Mouse (Mus musculus) left cerebral cortex, postnatal 10 days (tissue): ENCODE data around the gene Pde4dip. TPM values are rescaled to one million over a fixed set of nuclear protein-coding genes. Genes with fewer than 3 reads are reported as not detected.
A peak's percentile ranks its signal among the peaks of the same experiment; 100 is the strongest.

Experiments
- DNase-seq, 2 experiments: peaks; one replicate each; pipeline ENCODE4 v3.0.0; 2021 to 2022; ENCODE audit warnings: low spot score in 2 of 2, mixed read lengths in 1 of 2; ENCODE audit errors: extremely low spot score in 1 of 2
- intact Hi-C: fragments of 180-260 bp; cut with DNase I; formaldehyde crosslinking; loops from one replicate; pipeline ENCODE4 v1.15.1; 2025
- total RNA-seq, 2 experiments: library from RNA; stranded (reverse); gene quantifications; 2 replicates each; pipeline ENCODE4 v1.2.3; 2021

Gene Pde4dip
- total RNA-seq, 2 experiments from 2014 or later = 235 to 254 TPM

DNA sequence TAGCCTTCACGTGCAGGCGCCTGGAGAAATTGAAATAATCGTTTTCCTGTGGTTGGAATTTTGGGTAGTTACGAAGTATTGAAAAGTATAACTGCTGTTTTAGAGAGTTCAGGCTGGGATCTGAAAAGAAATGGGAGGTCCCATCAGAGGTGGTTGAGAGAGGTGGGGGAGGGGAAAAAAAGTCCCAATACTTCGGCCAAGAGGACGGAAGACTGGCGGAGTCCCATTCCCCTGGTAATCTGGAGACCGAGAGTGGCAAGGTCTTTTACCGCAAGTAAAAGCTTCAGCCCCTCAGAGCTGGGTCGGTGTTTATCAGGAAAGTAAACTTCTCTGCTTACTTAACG is 206.4 kb downstream of the Pde4dip start:
- intact Hi-C loops = loop anchor here (5.0 kb wide), 1 partner anchor 195 kb away; no protein-coding TSS in a partner anchor

DNA sequence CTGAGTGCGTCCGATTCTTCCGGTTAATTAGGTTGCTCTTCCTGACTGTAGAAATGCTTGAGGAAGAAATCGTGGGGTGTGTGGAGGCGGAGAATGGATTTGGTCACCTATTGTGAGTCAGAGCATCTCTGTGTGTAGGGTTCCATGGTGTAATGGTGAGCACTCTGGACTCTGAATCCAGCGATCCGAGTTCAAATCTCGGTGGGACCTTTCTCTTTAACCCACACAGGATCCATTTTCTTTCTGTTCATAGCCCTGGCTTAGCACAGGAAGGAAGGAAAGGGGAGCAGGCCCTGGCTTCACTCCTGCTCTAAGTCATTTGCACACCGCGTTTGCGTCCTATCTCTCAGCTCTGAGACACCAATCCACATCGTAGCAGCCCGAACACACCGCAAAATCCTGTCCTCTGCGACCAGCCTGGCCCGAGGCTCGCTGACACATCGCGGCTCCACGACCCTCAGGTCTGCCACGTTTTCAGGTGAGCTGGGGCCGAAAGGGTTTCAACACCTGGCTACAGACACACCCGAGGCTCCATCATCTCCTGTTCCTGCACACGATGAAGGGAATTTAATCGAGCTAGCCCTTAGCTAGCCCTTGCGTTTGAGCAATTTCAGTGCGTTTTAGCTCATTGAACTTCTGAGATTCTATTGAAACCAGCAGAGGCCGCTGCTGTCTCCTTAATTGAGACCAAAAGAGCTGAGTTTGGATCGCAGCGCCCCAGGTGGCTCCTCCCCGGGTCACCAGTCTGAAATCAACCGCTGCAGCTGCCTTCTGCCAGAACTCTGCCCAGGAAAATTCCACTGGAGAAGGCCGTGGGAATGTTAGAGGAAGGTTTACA is 207.0 kb downstream of the Pde4dip start:
- intact Hi-C loops = loop anchor here (5.0 kb wide), 1 partner anchor 196 kb away; no protein-coding TSS in a partner anchor
- peak; percentile 67 to 78 for DNase-seq

More for the DNA sequence above, 206.4 kb downstream of the Pde4dip start:
- no peak for DNase-seq

DNA sequence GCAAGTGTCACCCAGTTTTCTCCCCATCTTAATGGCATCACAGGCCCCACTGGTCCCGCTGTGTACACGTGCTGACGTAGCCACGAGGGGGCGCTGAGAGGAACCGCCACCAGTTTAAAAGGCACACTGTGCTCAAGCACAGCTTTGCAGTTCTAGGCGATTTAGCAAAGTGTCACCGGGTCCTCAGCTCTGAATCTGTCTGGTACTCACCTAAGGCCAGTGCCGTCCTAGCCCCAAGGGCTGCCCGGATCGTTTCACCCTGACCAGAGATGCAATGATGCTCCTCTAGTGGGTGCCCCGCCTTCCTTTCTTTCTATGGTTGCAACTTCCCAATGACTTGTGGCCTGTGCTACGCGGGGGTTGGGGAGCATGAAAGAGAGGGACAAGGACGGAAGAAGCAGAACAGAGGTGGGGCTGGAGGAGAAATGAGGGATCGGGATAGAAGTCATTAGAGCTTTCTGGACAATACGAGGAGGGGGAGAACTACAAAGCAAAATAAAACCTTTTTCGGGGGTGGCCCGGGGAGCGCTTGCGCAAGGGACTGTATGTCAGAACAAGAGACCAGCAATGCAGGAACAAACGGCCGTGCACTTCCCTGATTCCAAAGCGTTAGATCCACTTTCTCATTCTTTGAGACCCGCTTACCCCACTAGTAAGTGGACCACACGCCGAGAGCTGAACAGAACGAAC is 207.7 kb downstream of the Pde4dip start:
- intact Hi-C loops = loop anchor here (5.0 kb wide), 1 partner anchor 197 kb away; no protein-coding TSS in a partner anchor
- peak in 1 of 2 experiments; percentile 82 for DNase-seq

DNA sequence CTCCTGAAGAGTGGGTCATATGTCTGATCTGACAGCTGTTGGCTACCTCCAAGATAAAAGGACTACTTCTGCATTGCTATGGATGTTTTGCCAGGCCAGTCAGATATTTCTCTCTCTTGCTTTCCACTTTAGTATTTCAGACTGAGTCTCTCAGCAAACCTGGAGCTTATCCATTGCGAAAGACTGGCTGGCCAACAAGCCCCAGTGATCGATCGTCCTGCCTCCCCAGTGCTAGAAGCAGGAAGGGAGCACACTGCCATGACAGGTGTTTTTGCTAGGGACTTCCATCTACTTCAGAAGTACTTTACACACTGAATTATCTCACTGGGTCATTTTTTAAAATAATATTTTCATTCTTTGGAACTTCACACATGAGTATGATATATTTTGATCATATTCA is 210.1 kb downstream of the Pde4dip start:
- DNase-seq = no peak
- intact Hi-C loops = no loop called here

DNA sequence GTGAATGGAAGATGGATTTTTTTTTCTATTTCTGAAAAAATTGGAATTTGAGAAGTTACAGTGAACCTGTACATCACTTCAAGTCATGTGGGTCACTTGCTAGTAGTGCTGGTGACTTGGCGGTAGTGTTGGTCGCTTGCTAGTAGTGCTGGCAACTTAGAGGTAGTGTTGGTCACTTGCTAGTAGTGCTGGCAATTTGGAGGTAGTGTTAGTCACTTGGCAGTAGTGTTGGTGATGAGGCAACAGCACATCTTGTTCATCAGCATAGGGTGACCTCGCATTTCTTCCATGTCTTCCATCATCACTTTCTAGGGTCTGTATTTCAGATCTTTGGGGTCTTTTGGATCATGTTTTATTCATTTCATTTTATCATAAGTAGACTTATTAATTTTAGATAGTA is 212.4 kb downstream of the Pde4dip start:
- intact Hi-C loops = no loop called here
- no peak for DNase-seq

DNA sequence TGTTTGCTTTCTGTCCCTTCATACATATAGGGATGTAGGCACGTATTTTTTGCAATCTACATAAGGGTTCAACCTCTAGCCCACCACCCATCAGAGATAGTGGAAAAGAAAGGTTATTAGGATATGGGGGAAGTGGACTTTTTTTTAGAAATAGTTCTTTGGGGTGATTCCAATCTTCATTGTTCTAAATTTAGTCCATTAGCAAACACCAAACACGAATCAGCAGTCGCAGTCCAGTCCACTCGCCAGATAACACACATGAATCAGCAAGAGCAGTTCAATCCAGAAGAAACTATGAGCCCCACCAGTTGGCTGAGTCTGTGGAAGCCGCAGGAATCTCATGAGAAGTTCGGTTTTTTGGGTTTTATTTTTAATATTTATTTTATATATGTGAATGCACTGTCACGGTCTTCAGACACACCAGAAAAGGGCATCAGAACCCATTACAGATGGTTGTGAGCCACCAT is 213.8 kb downstream of the Pde4dip start, which contains the start of gene Gm17651:
Gene Gm17651, minus strand, starts transcription at position 51 of the 467 bp plus-strand sequence.
- DNase-seq = no peak
- intact Hi-C loops = no loop called here

DNA sequence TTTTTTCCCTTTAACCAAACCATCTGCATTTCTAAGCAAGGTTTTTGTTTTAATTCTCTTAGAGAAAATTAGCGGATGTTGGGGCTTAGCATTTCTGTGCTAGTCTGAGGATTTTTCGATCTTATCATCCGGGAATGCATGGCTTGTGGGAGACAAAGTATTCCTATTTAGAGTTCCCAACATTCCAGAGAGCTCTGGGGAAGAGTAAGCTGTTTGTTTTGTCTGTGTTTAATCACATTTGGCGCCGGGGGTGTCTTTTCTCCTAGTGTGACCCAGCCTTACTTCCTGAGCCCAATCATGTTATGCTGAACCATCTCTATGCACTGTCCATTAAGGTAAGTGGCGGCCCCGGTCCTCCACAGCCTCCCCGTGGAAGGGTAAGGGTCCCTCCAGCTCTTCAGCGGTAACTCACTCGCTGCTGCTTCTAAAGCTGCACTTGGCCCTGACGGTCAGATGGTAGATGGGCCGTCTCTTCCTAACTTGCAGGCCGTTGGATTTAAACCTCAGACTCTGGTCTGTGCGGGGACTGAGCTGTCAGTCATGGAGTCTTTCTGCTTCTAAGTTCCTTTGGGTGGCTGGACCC is 221.3 kb downstream of the Pde4dip start:
- no peak for DNase-seq
- intact Hi-C loops = no loop called here

DNA sequence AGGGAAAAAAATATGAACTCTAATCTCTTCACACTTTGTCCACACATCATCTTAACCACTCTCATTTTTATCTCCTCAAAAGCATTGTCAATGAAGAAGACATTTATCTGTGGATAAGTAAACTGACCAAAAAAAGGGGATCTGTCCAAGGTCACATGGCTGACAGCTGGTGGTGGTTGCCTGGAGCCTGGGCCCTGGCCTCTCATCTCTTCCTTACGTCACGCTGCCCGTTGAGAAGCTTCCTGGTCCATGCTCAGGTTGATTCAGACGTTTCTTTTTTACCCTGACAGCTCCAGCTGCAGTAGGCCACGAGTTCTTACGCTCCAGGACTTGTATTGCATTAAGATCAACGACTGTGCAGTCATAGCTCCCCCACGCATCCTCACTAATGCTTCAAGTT is 222.4 kb downstream of the Pde4dip start:
- intact Hi-C loops = no loop called here
- DNase-seq = no peak

DNA sequence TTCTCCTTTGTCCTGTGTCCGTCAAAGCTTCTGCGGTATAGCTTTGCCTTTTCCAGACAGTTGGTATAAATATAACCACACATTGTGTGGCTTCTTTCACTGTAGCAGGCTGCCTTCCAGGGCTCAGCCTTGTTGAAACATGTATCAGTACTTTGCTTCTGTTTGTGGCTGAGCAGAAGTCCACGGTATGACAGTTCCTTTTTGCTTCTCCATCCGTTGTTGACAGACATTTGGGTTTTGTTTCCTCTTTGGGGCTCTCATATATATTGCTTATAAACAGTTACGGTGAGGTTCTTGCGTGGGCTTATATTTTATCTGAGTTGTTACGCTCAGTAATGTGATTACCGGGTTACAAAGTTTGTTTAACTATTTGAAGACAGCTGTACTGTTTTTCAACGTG is 223.0 kb downstream of the Pde4dip start:
- no peak for DNase-seq
- intact Hi-C loops = no loop called here

DNA sequence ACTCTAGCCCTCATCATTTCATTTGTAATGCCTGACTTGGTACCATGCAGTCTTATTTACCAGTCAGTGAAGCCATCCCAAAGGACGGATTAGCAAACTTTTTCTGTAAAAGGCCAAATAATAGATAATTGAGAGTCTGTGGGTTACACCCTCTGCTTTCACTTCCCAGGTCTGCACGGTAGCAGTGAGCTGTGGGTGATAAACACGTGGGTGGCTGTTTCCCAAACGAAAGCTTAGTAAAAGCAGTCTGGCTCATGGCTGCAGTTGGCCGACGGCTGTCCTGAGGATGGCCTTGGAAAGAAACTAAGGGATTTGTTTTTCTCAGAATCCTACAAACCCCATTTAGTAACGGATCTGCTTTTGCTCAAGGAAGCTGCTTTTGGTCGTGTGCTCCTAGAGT is 227.3 kb downstream of the Pde4dip start:
- intact Hi-C loops = no loop called here
- DNase-seq = no peak

DNA sequence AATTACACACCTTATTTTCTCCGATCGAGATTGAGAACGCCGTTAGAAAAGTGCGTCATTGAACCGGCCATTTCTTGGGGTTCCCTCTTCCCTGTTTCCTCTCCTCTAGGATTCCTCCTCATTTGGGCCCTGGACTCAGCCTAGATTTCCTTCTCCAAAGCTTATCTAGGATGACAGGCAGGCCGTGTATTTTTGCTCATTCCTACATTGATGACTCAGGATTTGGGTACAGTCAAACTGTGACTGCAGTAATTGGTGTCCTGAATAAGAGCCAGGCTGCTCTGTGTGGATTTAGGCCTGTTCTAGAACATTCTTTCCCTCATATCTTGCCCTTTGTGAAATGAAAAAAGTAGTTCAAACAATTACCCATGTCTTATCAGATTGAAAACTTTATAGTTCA is 228.8 kb downstream of the Pde4dip start:
- intact Hi-C loops = loop anchor here (5.0 kb wide), 1 partner anchor 47 kb away; the partner anchor contains the start of gene Chd1l
- no peak for DNase-seq

DNA sequence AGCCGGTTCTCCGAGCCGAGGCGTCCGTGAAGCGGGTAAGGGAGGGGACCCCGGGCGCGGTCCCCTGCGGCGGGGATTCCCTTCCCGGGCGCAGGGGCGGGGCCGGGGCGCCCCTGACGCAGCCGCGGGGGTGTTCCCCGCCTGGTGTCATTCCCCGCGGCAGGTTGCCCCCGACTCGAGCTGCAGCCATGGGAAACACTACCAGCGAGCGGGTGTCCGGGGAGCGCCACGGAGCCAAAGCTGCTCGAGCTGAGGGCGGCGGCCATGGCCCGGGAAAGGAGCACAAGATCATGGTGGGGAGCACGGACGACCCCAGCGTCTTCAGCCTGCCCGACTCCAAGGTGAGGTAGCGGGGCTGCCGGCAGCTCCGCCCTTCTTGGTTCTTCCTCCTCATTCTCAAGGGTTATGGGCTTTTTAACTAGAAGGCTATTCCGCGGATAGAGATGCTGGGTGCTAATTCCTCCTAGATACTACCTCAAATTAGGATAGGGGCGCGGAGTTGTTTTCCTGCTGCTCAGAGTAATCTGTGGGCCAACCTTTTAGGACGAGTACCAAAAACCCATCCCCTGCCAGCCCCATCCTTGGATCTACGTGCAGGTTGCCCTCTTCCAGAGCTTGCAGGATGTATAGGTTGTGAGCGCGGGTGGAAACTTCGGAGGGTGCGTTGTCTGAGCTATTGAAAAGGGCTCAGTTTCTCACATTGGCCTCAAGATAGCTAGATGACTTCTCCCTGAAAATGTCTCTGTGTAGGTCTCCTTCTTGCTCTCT is 229.9 kb downstream of the Pde4dip start:
- intact Hi-C loops = loop anchor here (5.0 kb wide), 1 partner anchor 46 kb away; the partner anchor contains the start of gene Chd1l
- DNase-seq = no peak

DNA sequence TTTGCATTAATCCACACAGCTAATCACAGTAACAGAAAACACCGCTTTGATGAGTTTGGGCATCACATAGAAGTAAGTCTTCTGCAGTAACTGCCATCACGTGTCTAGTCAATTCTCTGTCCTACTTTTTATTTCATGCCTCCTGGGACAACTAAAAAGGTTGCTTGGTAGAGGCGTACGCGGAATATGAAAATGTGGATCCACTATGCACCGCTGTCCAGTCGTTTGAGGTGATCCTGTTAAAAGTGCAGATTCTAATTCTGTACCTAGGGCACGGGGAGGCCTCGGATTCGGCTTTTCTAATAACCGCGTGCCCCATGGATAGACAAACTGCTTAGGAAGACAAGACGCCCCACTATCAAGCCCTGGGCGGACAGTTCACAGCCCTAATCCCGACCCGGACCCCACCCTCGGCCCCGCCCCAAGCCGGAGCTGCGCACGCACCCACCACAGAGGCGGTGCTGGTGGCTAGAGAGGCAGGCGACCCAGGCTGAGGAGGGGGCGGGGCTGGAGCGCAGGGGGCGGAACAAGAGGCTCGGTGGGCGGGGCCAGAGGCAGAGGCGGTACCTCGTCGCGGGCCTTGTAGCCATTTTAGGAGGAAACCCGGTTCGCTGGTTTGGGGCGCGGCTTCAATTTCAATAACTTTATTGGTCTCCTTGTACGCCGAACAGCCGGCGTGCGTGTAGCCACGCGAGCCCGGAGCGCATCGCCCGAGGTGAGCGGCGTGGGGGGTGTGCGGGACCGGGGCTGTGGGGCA is 230.7 kb downstream of the Pde4dip start, which contains the start of gene Prkab2:
Gene Prkab2, plus strand, starts transcription at position 539 of the 757 bp plus-strand sequence.
- intact Hi-C loops = loop anchor here (5.0 kb wide), 1 partner anchor 46 kb away; the partner anchor contains the start of gene Chd1l

DNA sequence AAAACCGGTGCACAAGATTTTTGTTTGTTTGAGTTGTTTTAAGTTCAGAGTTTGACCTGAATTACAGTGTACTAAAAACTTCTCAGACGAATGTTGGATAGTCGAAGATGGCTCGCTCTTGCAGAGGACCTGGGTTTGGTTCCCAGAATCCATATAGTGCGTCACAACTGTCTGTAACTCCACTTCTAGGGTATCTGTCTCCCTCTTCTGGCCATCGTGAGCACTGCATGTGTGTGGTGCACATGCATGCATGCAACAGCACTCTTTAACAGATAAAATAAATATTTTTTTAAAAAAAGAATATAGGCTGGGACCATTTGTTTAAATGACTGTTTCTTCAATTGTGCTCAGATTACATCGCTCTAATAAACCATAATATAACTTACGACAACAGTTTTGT is 233.6 kb downstream of the Pde4dip start:
- intact Hi-C loops = loop anchor here (5.0 kb wide), 1 partner anchor 43 kb away; the partner anchor contains the start of gene Chd1l
- peak in 1 of 2 experiments; percentile 38 for DNase-seq

More for the DNA sequence above, 230.7 kb downstream of the Pde4dip start, which contains the start of gene Prkab2:
- DNase-seq = peak; percentile 98 to 99

DNA sequence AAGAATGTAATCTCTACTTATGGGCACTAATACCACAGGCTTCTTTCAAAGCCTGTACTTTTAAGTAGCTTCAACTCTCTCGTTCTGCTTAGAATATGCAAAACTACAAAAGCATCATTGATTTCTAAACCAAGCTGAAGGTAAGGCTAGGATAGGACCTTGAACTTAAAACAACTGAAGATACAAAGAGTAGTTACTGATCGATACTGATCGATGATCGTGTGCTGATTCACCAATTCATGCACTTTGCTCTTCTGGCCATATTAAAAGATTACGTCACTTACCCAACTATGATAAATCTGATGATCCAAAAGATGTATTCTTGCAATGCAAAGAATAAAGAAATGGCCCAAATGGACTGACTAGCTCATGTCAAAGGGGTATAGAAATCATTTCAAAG is 234.7 kb downstream of the Pde4dip start:
- DNase-seq = no peak
- intact Hi-C loops = no loop called here

DNA sequence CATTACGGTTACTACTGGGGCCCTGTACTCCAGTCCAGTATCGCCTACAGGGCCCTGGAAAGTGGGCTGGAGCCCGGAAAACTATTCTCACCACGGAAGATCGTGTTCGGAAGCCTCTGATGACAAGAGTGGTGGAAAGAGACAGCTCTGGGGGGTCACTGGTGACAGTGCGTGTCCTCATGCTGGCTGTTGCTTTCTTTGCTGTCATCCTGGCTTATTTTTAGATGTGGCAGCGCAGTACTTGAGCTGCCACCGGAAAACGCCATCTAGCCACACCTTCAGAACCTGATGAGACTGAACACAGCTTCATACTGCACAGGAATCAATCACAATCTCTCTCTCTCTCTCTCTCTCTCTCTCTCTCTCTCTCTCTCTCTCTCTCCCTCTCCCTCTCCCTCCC is 236.9 kb downstream of the Pde4dip start:
- DNase-seq = no peak
- intact Hi-C loops = no loop called here

DNA sequence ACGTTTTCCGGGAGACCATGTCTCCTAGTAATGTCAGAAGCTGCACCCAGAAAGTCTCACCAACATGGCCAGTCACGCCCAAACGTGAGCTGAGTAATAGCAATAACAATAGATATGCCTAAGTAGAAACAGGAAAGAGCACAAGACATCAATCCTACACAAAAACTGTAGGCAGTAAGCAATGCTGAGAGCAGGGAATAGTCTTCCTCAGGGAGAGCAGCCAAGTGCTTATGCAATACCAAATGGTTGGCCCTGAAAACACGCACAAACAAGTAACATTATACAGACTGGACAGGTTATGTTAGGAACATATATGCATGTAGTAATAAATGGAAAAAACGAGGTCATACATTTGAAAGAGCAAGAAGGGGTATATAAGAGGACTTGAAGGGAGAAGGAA is 239.0 kb downstream of the Pde4dip start:
- intact Hi-C loops = no loop called here
- no peak for DNase-seq

DNA sequence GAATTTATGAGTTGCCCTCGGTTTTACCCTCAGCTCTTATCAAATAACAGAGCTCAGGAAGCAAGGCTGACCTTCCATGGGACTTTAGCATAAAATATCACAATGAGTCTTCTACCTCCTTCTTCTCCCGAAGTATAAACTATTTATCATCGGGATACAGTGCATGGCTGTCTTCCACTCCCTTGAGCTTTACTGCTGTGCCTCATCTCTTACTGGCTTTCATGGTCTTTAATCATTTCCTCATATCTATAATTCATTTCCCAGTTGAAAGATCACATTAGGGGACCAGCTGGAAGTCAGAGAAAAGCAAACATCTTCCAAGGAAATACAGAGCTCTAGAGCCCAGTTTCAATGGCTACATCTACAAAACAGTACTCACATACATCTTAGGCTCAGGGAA is 239.5 kb downstream of the Pde4dip start:
- DNase-seq = no peak
- intact Hi-C loops = no loop called here
